Mouse (Mus musculus) megakaryocyte, embryonic 14.5 days (primary cell): ENCODE measurements around the gene Slc34a3.

Experiments used
- FLI1 ChIP-seq: IDR thresholded peaks from 2 replicates; pipeline ENCODE4 v1.6.1; 2012; ENCODE audit warnings: low read length, inconsistent platforms, mixed read lengths
- GATA1 ChIP-seq: IDR thresholded peaks from 3 replicates; pipeline ENCODE4 v1.6.1; 2012; ENCODE audit warnings: mixed read lengths, low read length, inconsistent platforms, borderline replicate concordance

- TF ChIP-seq GATA1 (no peak), FLI1 (no peak)
Observed at GRCm38 (mm10) chr2:25228995-25229530, 5.1 kb downstream of the Slc34a3 start.
